Mouse (Mus musculus) stomach, embryonic 16.5 days (tissue): ENCODE results near the gene Pak1ip1. TPM values are rescaled to one million over a fixed set of nuclear protein-coding genes. Genes with fewer than 3 reads are reported as not detected.
"Not testable (repeated sequence)": the region's sequence is repeated elsewhere in the genome, so short reads cannot be mapped to it uniquely, and the experiment has no call there.

ENCODE experiments used
- ATAC-seq: fragments of 200-750 bp; cut with Nextera tagmentation; 2 replicates; pipeline ENCODE4 v1.8.0; 2017; ENCODE audit warnings: moderate number of reproducible peaks, moderate TSS enrichment; ENCODE audit not compliant: insufficient read depth, low FRiP score
- H3K27ac ChIP-seq: fragments of 300-500 bp; sonication (generic); 2 replicates; pipeline ENCODE4 v1.5.1; 2014; ENCODE audit warnings: low read length
- H3K27me3 ChIP-seq: fragments of 300-500 bp; sonication (generic); 2 replicates; pipeline ENCODE4 v1.6.1; 2014; ENCODE audit warnings: low read length, control low read depth, mixed read lengths; ENCODE audit not compliant: control insufficient read depth, insufficient read depth
- H3K36me3 ChIP-seq: fragments of 300-500 bp; sonication (generic); 2 replicates; pipeline ENCODE4 v1.6.1; 2014; ENCODE audit warnings: low read length; ENCODE audit not compliant: control insufficient read depth, insufficient read depth
- H3K4me1 ChIP-seq: fragments of 300-500 bp; sonication (generic); 2 replicates; pipeline ENCODE4 v1.6.1; 2014; ENCODE audit warnings: low read length, control low read depth, mixed read lengths; ENCODE audit not compliant: control insufficient read depth, insufficient read depth
- H3K4me2 ChIP-seq: fragments of 300-500 bp; sonication (generic); 2 replicates; pipeline ENCODE4 v1.6.1; 2014; ENCODE audit warnings: low read depth, low read length, mixed read lengths
- H3K4me3 ChIP-seq: fragments of 300-500 bp; sonication (generic); replicated peaks from 2 replicates; pipeline ENCODE4 v1.5.1; 2014; ENCODE audit warnings: mild to moderate bottlenecking, low read length
- H3K9ac ChIP-seq: fragments of 300-500 bp; sonication (generic); 2 replicates; pipeline ENCODE4 v1.6.1; 2014; ENCODE audit warnings: low read length
- H3K9me3 ChIP-seq: fragments of 300-500 bp; sonication (generic); replicated peaks from 2 replicates; pipeline ENCODE4 v1.6.1; 2016; ENCODE audit warnings: low read length, control low read depth; ENCODE audit not compliant: control insufficient read depth
- WGBS: fragments of 180-500 bp; shearing (Covaris S2); extraction: QIAGEN DNeasy Blood & Tissue Kit; methylation state at CpG from one replicate; pipeline ENCODE4 v1.1.7; 2014; 5-methylcytosine and 5-hydroxymethylcytosine counted together
- polyA plus RNA-seq: library from polyadenylated mRNA; unstranded; fragments of >200 nt; fragmentation: Nextera tagmentation; extraction: Ambion mirVana; gene quantifications from 2 replicates; pipeline ENCODE4 v1.2.1, GENCODE M21; 2015

Gene Pak1ip1
- polyA plus RNA-seq, 1 experiment from 2014 or later = 68.0 TPM

DNA sequence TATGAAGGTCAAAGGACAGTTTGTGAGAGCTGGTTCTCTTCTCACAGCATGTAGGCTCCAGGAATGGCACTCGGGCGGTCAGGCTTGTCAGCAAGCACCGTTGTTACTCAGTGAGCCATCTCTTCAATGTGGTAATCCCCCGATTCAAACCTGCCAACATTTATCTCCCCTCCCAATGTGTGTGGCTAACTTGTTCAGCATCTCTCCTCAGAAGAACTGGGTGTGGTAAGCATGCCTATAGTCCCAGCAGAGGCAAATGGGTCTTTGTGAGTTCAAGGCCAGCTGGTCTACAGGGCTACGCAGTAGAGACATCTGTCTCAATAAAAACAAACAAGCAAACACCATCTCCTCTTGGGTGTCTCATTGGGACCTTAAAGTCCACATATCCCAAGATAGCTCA lies 27.8 kb upstream of the Pak1ip1 start:
- no peak overlapping the region for H3K27ac ChIP-seq
- H3K9me3 ChIP-seq = no peaks in the 10 kb centered on the region
- H3K4me2 ChIP-seq = no peak overlapping the region
- H3K4me3 ChIP-seq = no peak overlapping the region
- no peaks in the 10 kb centered on the region for H3K4me1 ChIP-seq
- H3K27me3 ChIP-seq = no peaks in the 10 kb centered on the region
- H3K9ac ChIP-seq = no peak overlapping the region
- 86% methylated on average over 5 of the region's 5 CpGs for WGBS
- no peak for ATAC-seq
- H3K36me3 ChIP-seq = no peaks in the 10 kb centered on the region

- H3K27ac ChIP-seq = no peak overlapping the region
- H3K4me2 ChIP-seq = no peak overlapping the region
- H3K4me3 ChIP-seq = no peak overlapping the region
- no peaks in the 10 kb centered on the region for H3K36me3 ChIP-seq
- 12% methylated on average over 7 of the region's 7 CpGs for WGBS
- H3K4me1 ChIP-seq = 0 out of 2 replicates have a peak, but pooled peaks cover 7% of the 10 kb centered on the region
- H3K9ac ChIP-seq = no peak overlapping the region
- no peak for ATAC-seq
- no peaks in the 10 kb centered on the region for H3K27me3 ChIP-seq
- H3K9me3 ChIP-seq = no peaks in the 10 kb centered on the region
Observed at GRCm38 (mm10) chr13:40977609-40978008, 23.2 kb upstream of the Pak1ip1 start.

GRCm38 (mm10) chr13:40978652-40979051 lies 22.2 kb upstream of the Pak1ip1 start:
- H3K4me3 ChIP-seq = no peak overlapping the region
- no peak for ATAC-seq
- H3K9me3 ChIP-seq = no peaks in the 10 kb centered on the region
- 0 out of 2 replicates have a peak, but pooled peaks cover 7% of the 10 kb centered on the region for H3K4me1 ChIP-seq
- no peaks in the 10 kb centered on the region for H3K27me3 ChIP-seq
- no peak overlapping the region for H3K9ac ChIP-seq
- 50% methylated on average over 4 of the region's 4 CpGs for WGBS
- H3K27ac ChIP-seq = no peak overlapping the region
- no peak overlapping the region for H3K4me2 ChIP-seq
- no peaks in the 10 kb centered on the region for H3K36me3 ChIP-seq

GRCm38 (mm10) chr13:40979321-40979720 lies 21.5 kb upstream of the Pak1ip1 start:
- Histone ChIP-seq H3K4me2 (no peak overlapping the region), H3K9me3 (no peaks in the 10 kb centered on the region), H3K27ac (peak overlapping the region; percentile 35; the same call in 1 of the 2 replicates), H3K36me3 (no peaks in the 10 kb centered on the region), H3K27me3 (no peaks in the 10 kb centered on the region), H3K9ac (no peak overlapping the region), H3K4me3 (no peak overlapping the region), H3K4me1 (0 out of 2 replicates have a peak, but pooled peaks cover 7% of the 10 kb centered on the region)
- no peak for ATAC-seq
- 43% methylated on average over 2 of the region's 2 CpGs for WGBS

DNA sequence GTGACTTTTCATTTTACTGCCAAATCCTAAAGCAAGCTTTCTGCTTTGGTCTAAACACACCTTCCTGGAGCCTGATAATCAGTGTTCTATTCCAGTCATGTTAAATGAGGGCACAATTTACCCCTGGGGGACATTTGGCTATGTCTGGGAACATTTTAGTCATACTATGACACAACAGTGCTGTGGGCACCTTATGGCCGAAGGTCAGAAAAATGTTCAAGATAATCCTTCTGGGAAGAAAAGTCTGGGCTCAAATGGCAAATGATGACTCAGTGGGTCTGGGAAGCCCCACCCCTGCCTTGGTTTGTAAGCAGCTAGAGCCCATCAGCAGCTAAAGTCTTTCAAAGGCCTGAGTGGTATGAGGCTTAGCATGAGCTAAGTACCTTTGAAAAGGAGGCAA lies 18.1 kb upstream of the Pak1ip1 start:
- no peak overlapping the region for H3K9ac ChIP-seq
- no peaks in the 10 kb centered on the region for H3K36me3 ChIP-seq
- 70% methylated on average over 1 of the region's 1 CpGs for WGBS
- H3K27me3 ChIP-seq = no peaks in the 10 kb centered on the region
- H3K27ac ChIP-seq = no peak overlapping the region
- H3K4me3 ChIP-seq = no peak overlapping the region
- no peaks in the 10 kb centered on the region for H3K9me3 ChIP-seq
- H3K4me1 ChIP-seq = 0 out of 2 replicates have a peak, but pooled peaks cover 7% of the 10 kb centered on the region
- no peak overlapping the region for H3K4me2 ChIP-seq
- ATAC-seq = no peak

GRCm38 (mm10) chr13:40986081-40986480 lies 14.7 kb upstream of the Pak1ip1 start:
- H3K27me3 ChIP-seq = no peaks in the 10 kb centered on the region
- no peak overlapping the region for H3K9ac ChIP-seq
- H3K9me3 ChIP-seq = no peaks in the 10 kb centered on the region
- H3K4me3 ChIP-seq = no peak overlapping the region
- no peak overlapping the region for H3K4me2 ChIP-seq
- no peak for ATAC-seq
- H3K27ac ChIP-seq = no peak overlapping the region
- no peaks in the 10 kb centered on the region for H3K4me1 ChIP-seq
- no peaks in the 10 kb centered on the region for H3K36me3 ChIP-seq
- WGBS = 89% methylated on average over 5 of the region's 5 CpGs

GRCm38 (mm10) chr13:40987608-40988303 lies 13.1 kb upstream of the Pak1ip1 start:
- not testable (repeated sequence) for H3K36me3 ChIP-seq, H3K27ac ChIP-seq, H3K4me2 ChIP-seq, ATAC-seq, H3K27me3 ChIP-seq, H3K4me3 ChIP-seq, H3K4me1 ChIP-seq, H3K9me3 ChIP-seq, H3K9ac ChIP-seq
- WGBS = 72% methylated on average over 4 of the region's 4 CpGs

GRCm38 (mm10) chr13:40988418-40988817 lies 12.4 kb upstream of the Pak1ip1 start:
- 72% methylated on average over 2 of the region's 2 CpGs for WGBS
- H3K4me2 ChIP-seq = no peak overlapping the region

GRCm38 (mm10) chr13:40994487-40995263 lies 6.1 kb upstream of the Pak1ip1 start:
- Histone ChIP-seq H3K9ac (peak overlapping the region; percentile 32; the same call in 1 of the 2 replicates), H3K36me3 (no peaks in the 10 kb centered on the region), H3K27ac (peak overlapping the region; percentile 78), H3K4me2 (peak overlapping the region; percentile 47), H3K4me3 (peak overlapping the region; percentile 14), H3K27me3 (no peaks in the 10 kb centered on the region), H3K4me1 (peaks cover 9% of the 10 kb centered on the region), H3K9me3 (no peaks in the 10 kb centered on the region)
- 0 out of 2 replicates have a peak, but pooled peaks have one; percentile 29 for ATAC-seq
- whole genome bisulfite sequencing = 3% methylated on average over 8 of the region's 8 CpGs

More at GRCm38 (mm10) chr13:40988418-40988817, 12.4 kb upstream of the Pak1ip1 start:
- Histone ChIP-seq H3K36me3 (no peaks in the 10 kb centered on the region), H3K4me3 (no peak overlapping the region), H3K27me3 (no peaks in the 10 kb centered on the region), H3K27ac (no peak overlapping the region), H3K9ac (no peak overlapping the region), H3K9me3 (no peaks in the 10 kb centered on the region), H3K4me1 (no peaks in the 10 kb centered on the region)
- ATAC-seq = no peak
